Mouse (Mus musculus) stomach, postnatal 0 days (tissue): ENCODE data around the gene Nsun7. TPM values are rescaled to one million over a fixed set of nuclear protein-coding genes. Genes with fewer than 3 reads are reported as not detected.
"Not testable (repeated sequence)": the region's sequence is repeated elsewhere in the genome, so short reads cannot be mapped to it uniquely, and the experiment has no call there.

Experiments
- ATAC-seq: fragments of 200-750 bp; cut with Nextera tagmentation; 2 replicates; pipeline ENCODE4 v1.8.0; 2017; ENCODE audit not compliant: low FRiP score, low TSS enrichment
- DNase-seq: peaks from one replicate; pipeline ENCODE4 v3.0.0-alpha.2; 2016; ENCODE audit warnings: low spot score
- H3K27ac ChIP-seq: fragments of 300-500 bp; sonication (generic); replicated peaks from 2 replicates; pipeline ENCODE4 v1.5.1; 2014; ENCODE audit warnings: mild to moderate bottlenecking, control low read depth
- H3K27me3 ChIP-seq: fragments of 300-500 bp; sonication (generic); 2 replicates; pipeline ENCODE4 v1.6.1; 2014; ENCODE audit warnings: low read length; ENCODE audit not compliant: control insufficient read depth, insufficient read depth
- H3K36me3 ChIP-seq: fragments of 300-500 bp; sonication (generic); 2 replicates; pipeline ENCODE4 v1.6.1; 2014; ENCODE audit warnings: low read length, mixed read lengths; ENCODE audit not compliant: control insufficient read depth, insufficient read depth
- H3K4me1 ChIP-seq: fragments of 300-500 bp; sonication (generic); replicated peaks from 2 replicates; pipeline ENCODE4 v1.6.1; 2014; ENCODE audit warnings: antibody characterized with exemption; ENCODE audit not compliant: control insufficient read depth, insufficient read depth
- H3K4me2 ChIP-seq: fragments of 300-500 bp; sonication (generic); replicated peaks from 2 replicates; pipeline ENCODE4 v1.6.1; 2014; ENCODE audit warnings: low read depth, mild to moderate bottlenecking, control low read depth, moderate library complexity
- H3K4me3 ChIP-seq: fragments of 300-500 bp; sonication (generic); 2 replicates; pipeline ENCODE4 v1.5.1; 2014; ENCODE audit warnings: low read depth, low read length, control low read depth
- H3K9ac ChIP-seq: fragments of 300-500 bp; sonication (generic); 2 replicates; pipeline ENCODE4 v1.6.1; 2014; ENCODE audit warnings: mild to moderate bottlenecking, low read length, control low read depth, mixed read lengths
- H3K9me3 ChIP-seq: fragments of 300-500 bp; sonication (generic); 2 replicates; pipeline ENCODE4 v1.6.1; 2016; ENCODE audit warnings: low read length; ENCODE audit not compliant: control insufficient read depth
- CTCF ChIP-seq: IDR thresholded peaks from 2 replicates; pipeline ENCODE4 v1.5.1; 2016; ENCODE audit warnings: antibody characterized with exemption, low read depth, mild to moderate bottlenecking, moderate library complexity
- EP300 ChIP-seq: optimal IDR thresholded peaks from 2 replicates; pipeline ENCODE3; 2016; ENCODE audit warnings: antibody characterized with exemption
- WGBS: fragments of 180-500 bp; shearing (Covaris S2); extraction: QIAGEN DNeasy Blood & Tissue Kit; methylation state at CpG from one replicate; pipeline ENCODE4 v1.1.7; 2014; 5-methylcytosine and 5-hydroxymethylcytosine counted together
- polyA plus RNA-seq: library from polyadenylated mRNA; unstranded; fragments of >200 nt; fragmentation: Nextera tagmentation; extraction: Ambion mirVana; gene quantifications from 2 replicates; pipeline ENCODE4 v1.2.1, GENCODE M21; 2015

Nsun7 gene
- polyA plus RNA-seq, 1 experiment from 2014 or later, result 0.06 TPM

DNA sequence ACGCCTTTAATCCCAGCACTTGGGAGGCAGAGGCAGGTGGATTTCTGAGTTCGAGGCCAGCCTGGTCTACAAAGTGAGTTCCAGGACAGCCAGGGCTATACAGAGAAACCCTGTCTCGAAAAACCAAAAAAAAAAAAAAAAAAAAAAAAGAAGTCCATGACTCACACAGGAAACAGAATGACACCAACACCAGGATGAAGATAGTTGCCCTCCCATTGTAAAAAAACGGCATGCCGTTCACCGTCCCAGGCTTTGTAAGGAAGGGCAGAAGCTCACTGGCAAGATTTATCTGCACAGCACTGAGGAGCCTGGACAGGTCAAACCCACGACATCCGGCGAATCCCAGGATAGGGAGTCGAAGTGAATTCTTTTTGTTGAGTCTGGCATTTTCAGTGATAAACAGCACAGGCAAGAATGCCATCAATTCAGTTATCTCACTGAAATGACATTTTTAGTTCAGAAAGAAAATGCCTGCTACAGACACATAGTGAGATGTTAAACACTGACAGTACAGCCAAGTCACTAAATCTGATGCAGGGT is 13.7 kb upstream of the Nsun7 start:
- DNase-seq, result no peak
- H3K4me1 ChIP-seq, result no peaks in the 10 kb centered on the region
- WGBS, result 57% methylated on average over 9 of the region's 10 CpGs
- no peak for TF ChIP-seq CTCF
- TF ChIP-seq EP300, result no peak
- H3K4me2 ChIP-seq, result no peak overlapping the region
- no peaks in the 10 kb centered on the region for H3K27me3 ChIP-seq
- H3K9me3 ChIP-seq, result no peaks in the 10 kb centered on the region
- H3K27ac ChIP-seq, result no peak overlapping the region
- no peak overlapping the region for H3K4me3 ChIP-seq
- no peak for ATAC-seq
- H3K36me3 ChIP-seq, result no peaks in the 10 kb centered on the region
- no peak overlapping the region for H3K9ac ChIP-seq

DNA sequence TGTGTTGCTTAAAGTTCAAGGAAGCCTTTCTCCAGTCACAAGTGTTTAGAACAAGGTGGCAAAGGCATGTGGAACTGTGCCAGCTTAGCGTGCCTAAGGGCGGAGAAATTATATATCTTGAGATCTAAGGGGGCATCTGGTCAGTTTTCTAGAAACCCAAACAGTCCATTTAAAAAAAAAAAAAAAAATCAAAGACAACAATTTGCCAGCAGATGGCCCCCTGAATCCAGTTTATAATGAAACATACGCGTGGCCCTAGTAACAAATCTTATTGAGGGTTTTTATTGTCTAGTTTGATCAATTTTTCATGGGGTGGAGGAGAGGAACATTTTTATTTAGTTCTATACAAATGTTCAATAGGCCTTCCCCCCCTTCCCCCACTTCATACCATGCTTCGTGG is 6.5 kb upstream of the Nsun7 start:
- TF ChIP-seq EP300 (no peak), CTCF (peak; percentile 49)
- H3K4me3 ChIP-seq, result no peak overlapping the region
- DNase-seq, result no peak
- no peak overlapping the region for H3K27ac ChIP-seq
- 49% methylated on average over 5 of the region's 5 CpGs for WGBS
- H3K9ac ChIP-seq, result no peak overlapping the region
- no peaks in the 10 kb centered on the region for H3K9me3 ChIP-seq
- H3K27me3 ChIP-seq, result no peaks in the 10 kb centered on the region
- H3K4me1 ChIP-seq, result no peaks in the 10 kb centered on the region
- no peak for ATAC-seq
- H3K4me2 ChIP-seq, result no peak overlapping the region
- H3K36me3 ChIP-seq, result no peaks in the 10 kb centered on the region

DNA sequence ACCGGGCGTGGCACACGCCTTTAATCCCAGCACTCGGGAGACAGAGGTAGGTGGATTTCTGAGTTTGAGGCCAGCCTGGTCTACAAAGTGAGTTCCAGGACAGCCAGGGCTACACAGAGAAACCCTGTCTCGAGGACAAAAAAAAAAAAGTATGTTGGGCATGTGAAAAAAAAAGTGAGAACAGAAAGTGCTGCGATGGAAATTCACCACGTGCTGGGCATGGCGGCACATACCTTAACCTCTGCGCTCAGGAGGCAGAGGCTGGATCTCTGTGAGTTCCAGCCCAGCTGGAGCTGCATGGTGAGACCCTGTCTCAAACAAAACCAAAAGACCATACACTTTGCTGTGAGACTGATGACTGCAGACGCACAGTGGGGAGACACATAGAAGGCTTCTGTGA is 4.7 kb upstream of the Nsun7 start:
- no peak for TF ChIP-seq EP300
- no peak for ATAC-seq
- H3K36me3 ChIP-seq, result no peaks in the 10 kb centered on the region
- H3K4me3 ChIP-seq, result no peak overlapping the region
- 81% methylated on average over 10 of the region's 10 CpGs for WGBS
- H3K27ac ChIP-seq, result no peak overlapping the region
- no peaks in the 10 kb centered on the region for H3K4me1 ChIP-seq
- no peak for DNase-seq
- no peaks in the 10 kb centered on the region for H3K9me3 ChIP-seq
- no peak overlapping the region for H3K9ac ChIP-seq
- no peak overlapping the region for H3K4me2 ChIP-seq
- H3K27me3 ChIP-seq, result no peaks in the 10 kb centered on the region

DNA sequence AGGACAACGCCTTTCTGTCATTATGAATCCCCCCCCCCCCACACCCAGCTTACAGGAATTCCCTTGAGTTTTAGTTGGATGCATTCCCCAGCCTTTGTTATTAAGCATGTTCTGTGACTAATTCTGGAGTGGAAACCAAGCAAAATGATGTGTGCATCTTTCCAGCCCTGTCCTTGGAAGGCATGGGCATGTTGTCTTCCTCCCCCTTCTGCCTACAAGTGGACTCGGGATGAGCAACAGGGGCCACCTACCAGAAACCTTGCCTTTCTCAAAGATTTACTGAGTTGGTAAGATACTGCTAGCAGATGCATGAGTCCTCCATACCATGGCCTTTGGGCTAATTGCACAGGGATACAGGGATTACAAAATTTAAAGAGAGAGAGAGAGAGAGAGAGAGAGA is 697 bp upstream of the Nsun7 start:
- Histone ChIP-seq H3K9ac (no peak overlapping the region), H3K4me1 (no peaks in the 10 kb centered on the region), H3K27ac (no peak overlapping the region), H3K9me3 (no peaks in the 10 kb centered on the region), H3K4me3 (no peak overlapping the region), H3K36me3 (no peaks in the 10 kb centered on the region), H3K27me3 (no peaks in the 10 kb centered on the region), H3K4me2 (no peak overlapping the region)
- WGBS, result 63% methylated on average over 2 of the region's 2 CpGs
- no peak for ATAC-seq
- TF ChIP-seq EP300 (no peak), CTCF (no peak)
- DNase-seq, result no peak

DNA sequence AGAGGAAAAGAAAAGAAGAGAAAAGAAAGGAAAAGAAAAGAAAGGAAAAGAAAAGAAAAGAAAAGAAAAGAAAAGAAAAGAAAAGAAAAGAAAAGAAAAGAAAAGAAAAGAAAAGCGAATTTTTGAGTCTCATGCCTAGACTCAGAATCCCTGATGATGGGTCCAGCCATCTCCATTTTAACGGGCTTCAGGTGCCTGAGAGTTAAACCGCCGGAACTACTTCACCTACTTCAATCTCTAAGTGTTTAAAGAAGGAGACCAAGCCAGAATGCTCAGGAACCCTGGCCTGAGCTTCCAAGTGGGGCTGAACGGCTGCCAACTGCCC is 304 bp upstream of the Nsun7 start:
- DNase-seq, ATAC-seq, H3K4me1 ChIP-seq, H3K27ac ChIP-seq, H3K27me3 ChIP-seq, H3K9me3 ChIP-seq, H3K36me3 ChIP-seq: not testable (repeated sequence)
- H3K4me3 ChIP-seq, result peak overlapping the region; percentile 55
- WGBS, result 5% methylated on average over 5 of the region's 5 CpGs
- peak overlapping the region; percentile 90 for H3K4me2 ChIP-seq
- H3K9ac ChIP-seq, result peak overlapping the region; percentile 68; the same call in 1 of the 2 replicates

DNA sequence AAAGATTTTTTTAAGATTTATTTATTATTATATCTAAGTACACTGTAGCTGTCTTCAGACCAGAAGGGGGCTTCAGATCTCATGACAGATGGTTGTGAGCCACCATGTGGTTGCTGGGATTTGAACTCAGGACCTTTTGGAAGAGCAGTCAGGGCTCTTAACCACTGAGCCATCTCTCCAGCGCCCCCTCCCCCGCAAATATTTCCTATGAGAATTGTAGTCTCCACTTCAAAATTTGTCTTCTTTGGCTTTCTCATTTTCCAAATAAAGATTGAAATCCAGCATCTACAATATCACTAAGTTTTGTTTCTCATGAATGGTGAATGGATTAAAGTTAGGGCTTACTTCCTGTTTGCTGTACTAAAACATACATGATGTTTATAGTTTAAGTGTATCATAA is 2.8 kb downstream of the Nsun7 start:
- Histone ChIP-seq H3K4me2 (no peak overlapping the region), H3K9ac (no peak overlapping the region), H3K27ac (no peak overlapping the region), H3K36me3 (no peaks in the 10 kb centered on the region), H3K4me3 (no peak overlapping the region), H3K4me1 (no peaks in the 10 kb centered on the region), H3K9me3 (no peaks in the 10 kb centered on the region), H3K27me3 (no peaks in the 10 kb centered on the region)
- 88% methylated on average over 2 of the region's 2 CpGs for WGBS
- DNase-seq (no peak), ATAC-seq (no peak)
- TF ChIP-seq EP300, result no peak
- no peak for TF ChIP-seq CTCF
